Mouse (Mus musculus) limb, embryonic 13.5 days (tissue): ENCODE data around the gene Sh3bgr. TPM values are rescaled to one million over a fixed set of nuclear protein-coding genes. Genes with fewer than 3 reads are reported as not detected.

Source experiments
- ATAC-seq: fragments of 200-750 bp; cut with Nextera tagmentation; 2 replicates; pipeline ENCODE4 v1.8.0; 2017; ENCODE audit warnings: low read depth, moderate number of reproducible peaks, moderate TSS enrichment; ENCODE audit not compliant: low FRiP score
- H3K27ac ChIP-seq: fragments of 300-500 bp; sonication (generic); 2 replicates; pipeline ENCODE4 v1.5.1; 2015; ENCODE audit warnings: inconsistent platforms, mild to moderate bottlenecking, moderate library complexity
- H3K27me3 ChIP-seq: fragments of 300-500 bp; sonication (generic); 2 replicates; pipeline ENCODE4 v1.6.1; 2015; ENCODE audit warnings: mild to moderate bottlenecking, inconsistent platforms
- H3K36me3 ChIP-seq: fragments of 300-500 bp; sonication (generic); 2 replicates; pipeline ENCODE4 v1.6.1; 2015; ENCODE audit warnings: inconsistent platforms, mild to moderate bottlenecking, moderate library complexity
- H3K4me1 ChIP-seq: fragments of 300-500 bp; sonication (generic); 2 replicates; pipeline ENCODE4 v1.6.1; 2015; ENCODE audit warnings: inconsistent platforms
- H3K4me2 ChIP-seq: fragments of 300-500 bp; sonication (generic); replicated peaks from 2 replicates; pipeline ENCODE4 v1.6.1; 2015; ENCODE audit warnings: inconsistent platforms, mild to moderate bottlenecking, moderate library complexity
- H3K4me3 ChIP-seq: fragments of 300-500 bp; sonication (generic); 2 replicates; pipeline ENCODE4 v1.5.1; 2015; ENCODE audit warnings: moderate library complexity, mild to moderate bottlenecking, inconsistent platforms
- H3K9ac ChIP-seq: fragments of 300-500 bp; sonication (generic); 2 replicates; pipeline ENCODE4 v1.6.1; 2015; ENCODE audit warnings: mild to moderate bottlenecking, inconsistent platforms
- H3K9me3 ChIP-seq: fragments of 300-500 bp; sonication (generic); 2 replicates; pipeline ENCODE4 v1.6.1; 2016; ENCODE audit warnings: inconsistent platforms
- WGBS: fragments of 180-500 bp; shearing (Covaris S2); methylation state at CpG from one replicate; pipeline ENCODE4 v1.1.7; 2015; 5-methylcytosine and 5-hydroxymethylcytosine counted together
- polyA plus RNA-seq: library from polyadenylated mRNA; unstranded; fragments of >200 nt; fragmentation: Nextera tagmentation; extraction: Ambion mirVana; gene quantifications from 2 replicates; pipeline ENCODE4 v1.2.1, GENCODE M21; 2015

Sh3bgr gene
- polyA plus RNA-seq, 1 experiment from 2014 or later: 9.1 TPM

GRCm38 (mm10) chr16:96252146-96252545, 51.9 kb downstream of the Sh3bgr start:
- Histone ChIP-seq H3K27me3 (no peaks in the 10 kb centered on the region), H3K36me3 (no peaks in the 10 kb centered on the region), H3K9me3 (peaks cover 7% of the 10 kb centered on the region; the same call in 1 of the 2 replicates), H3K4me3 (no peak overlapping the region), H3K9ac (no peak overlapping the region), H3K4me2 (no peak overlapping the region), H3K27ac (no peak overlapping the region), H3K4me1 (no peaks in the 10 kb centered on the region)
- 95% methylated on average over 1 of the region's 1 CpGs for WGBS
- ATAC-seq: no peak

DNA sequence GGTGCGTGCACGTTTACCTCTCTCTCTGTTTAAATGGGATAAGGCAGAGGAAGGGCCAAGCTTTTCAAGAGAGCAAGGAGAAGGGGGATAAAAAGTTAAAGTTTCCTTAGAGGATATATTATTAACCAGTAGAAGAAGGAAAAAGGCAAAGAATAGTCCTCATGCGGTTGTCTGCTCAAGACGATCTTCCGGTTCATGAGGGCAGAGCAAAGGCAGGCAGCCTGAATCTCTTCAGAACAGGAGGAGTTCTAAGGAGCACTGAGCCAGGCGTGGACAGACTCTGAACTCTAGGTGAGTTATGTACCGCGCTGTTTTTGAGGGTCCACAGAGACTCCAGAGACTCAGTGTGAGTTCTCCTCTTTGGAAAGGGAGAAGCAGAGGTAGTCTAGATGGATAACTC, 58.2 kb downstream of the Sh3bgr start:
- 82% methylated on average over 8 of the region's 8 CpGs for WGBS
- Histone ChIP-seq H3K4me1 (no peaks in the 10 kb centered on the region), H3K27ac (no peak overlapping the region), H3K27me3 (no peaks in the 10 kb centered on the region), H3K4me2 (no peak overlapping the region), H3K9ac (no peak overlapping the region), H3K4me3 (no peak overlapping the region), H3K36me3 (no peaks in the 10 kb centered on the region), H3K9me3 (0 out of 2 replicates have a peak, but pooled peaks cover 3% of the 10 kb centered on the region)
- ATAC-seq: no peak

- Histone ChIP-seq H3K9ac (no peak overlapping the region), H3K9me3 (no peaks in the 10 kb centered on the region), H3K4me3 (no peak overlapping the region), H3K4me2 (no peak overlapping the region), H3K4me1 (no peaks in the 10 kb centered on the region), H3K36me3 (no peaks in the 10 kb centered on the region), H3K27me3 (peaks cover 3% of the 10 kb centered on the region; the same call in 1 of the 2 replicates), H3K27ac (no peak overlapping the region)
- 83% methylated on average over 2 of the region's 2 CpGs for WGBS
- ATAC-seq: no peak
Measured at GRCm38 (mm10) chr16:96271736-96272135, 71.5 kb downstream of the Sh3bgr start.

- Histone ChIP-seq H3K27ac (no peak overlapping the region), H3K4me2 (no peak overlapping the region), H3K9ac (no peak overlapping the region), H3K4me1 (no peaks in the 10 kb centered on the region), H3K36me3 (no peaks in the 10 kb centered on the region), H3K9me3 (no peaks in the 10 kb centered on the region), H3K27me3 (peaks cover 9% of the 10 kb centered on the region; the same call in 1 of the 2 replicates), H3K4me3 (no peak overlapping the region)
- ATAC-seq: no peak
- 61% methylated on average over 14 of the region's 14 CpGs for WGBS
Measured at GRCm38 (mm10) chr16:96272929-96273619, 72.8 kb downstream of the Sh3bgr start.

GRCm38 (mm10) chr16:96276596-96276995, 76.3 kb downstream of the Sh3bgr start:
- no peak overlapping the region for H3K4me3 ChIP-seq
- WGBS: 62% methylated on average over 3 of the region's 3 CpGs
- H3K4me2 ChIP-seq: no peak overlapping the region
- H3K27ac ChIP-seq: no peak overlapping the region
- no peak for ATAC-seq
- peaks cover 43% of the 10 kb centered on the region for H3K27me3 ChIP-seq
- H3K9ac ChIP-seq: no peak overlapping the region
- peaks cover 11% of the 10 kb centered on the region for H3K4me1 ChIP-seq
- H3K36me3 ChIP-seq: no peaks in the 10 kb centered on the region
- H3K9me3 ChIP-seq: no peaks in the 10 kb centered on the region

Other genes starting within 250 kb of the Sh3bgr start
- 87.1 and 95.2 TPM in 2 replicates for gene Psmg1, start 209.5 kb upstream of the Sh3bgr start, polyA plus RNA-seq
- 109 TPM in 2 replicates for gene Brwd1, start 117.9 kb upstream of the Sh3bgr start, polyA plus RNA-seq
- gene Hmgn1, start 72.7 kb upstream of the Sh3bgr start, polyA plus RNA-seq: 756 and 813 TPM in 2 replicates
- gene Wrb, start 55.0 kb upstream of the Sh3bgr start, polyA plus RNA-seq: 64.3 and 65.8 TPM in 2 replicates
- 1.7 and 1.9 TPM in 2 replicates for gene Lca5l, start 8.2 kb upstream of the Sh3bgr start, polyA plus RNA-seq
- 0.23 and 0.24 TPM in 2 replicates for gene B3galt5, start 35.4 kb downstream of the Sh3bgr start, polyA plus RNA-seq
- gene Itgb2l, start 243.2 kb downstream of the Sh3bgr start, polyA plus RNA-seq: 0.33 TPM in 1 of 2 replicates, not detected in the other